Mouse (Mus musculus): ENCODE data around the gene Wdr60. TPM values are rescaled to one million over a fixed set of nuclear protein-coding genes. Genes with fewer than 3 reads are reported as not detected.

Wdr60 gene
- polyA plus RNA-seq, 1 experiment: 4.5 TPM

DNA sequence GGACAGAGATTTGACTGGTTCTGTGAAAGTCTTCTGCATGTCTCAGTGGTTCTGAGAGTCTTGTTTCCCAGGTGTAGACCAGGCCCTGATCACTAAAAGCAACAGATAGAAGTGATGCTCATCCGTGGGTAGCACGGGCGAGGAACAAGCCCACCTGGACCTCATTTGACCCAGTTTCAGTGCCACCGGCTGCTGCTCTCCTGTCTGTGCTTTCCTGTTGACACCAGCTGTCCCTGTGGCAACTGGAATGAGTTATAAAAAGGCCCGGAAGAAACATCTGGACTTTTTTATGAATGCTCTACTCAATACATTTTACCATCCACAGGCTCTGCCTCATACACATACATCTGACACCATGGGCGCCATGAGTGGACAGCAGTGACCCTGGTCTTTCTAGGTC, 64.0 kb downstream of the Wdr60 start:
- Histone ChIP-seq H3K36me3 (ENCODE audit: control insufficient read depth, insufficient read depth) (no peaks in the 10 kb centered on the region), H3K4me3 (no peak overlapping the region), H3K4me2 (ENCODE audit: low read depth) (no peak overlapping the region), H3K27me3 (ENCODE audit: control insufficient read depth, insufficient read depth, insufficient read length) (no peaks in the 10 kb centered on the region), H3K79me2 (ENCODE audit: control insufficient read depth, insufficient read depth) (no peaks in the 10 kb centered on the region), H3ac (ENCODE audit: control insufficient read depth, insufficient read length) (no peak overlapping the region)
- TF ChIP-seq MYOD1 (IDR thresholded peaks at IDR 0.05; ENCODE audit: control insufficient read depth in 1 of 3, insufficient read length in 2 of 3, low read depth in 2 of 3) (peak in 1 of 3 experiments; percentile 5), MYOG (IDR thresholded peaks at IDR 0.05; ENCODE audit: control insufficient read depth in 1 of 3, insufficient read depth in 1 of 3, insufficient read length in 2 of 3, low read depth in 2 of 3) (no peak)

GRCm38 (mm10) chr12:116196221-116196620, 66.6 kb downstream of the Wdr60 start:
- H3K27me3 ChIP-seq (ENCODE audit: control insufficient read depth, insufficient read depth, insufficient read length): no peaks in the 10 kb centered on the region
- no peak overlapping the region for H3ac ChIP-seq (ENCODE audit: control insufficient read depth, insufficient read length)
- no peaks in the 10 kb centered on the region for H3K36me3 ChIP-seq (ENCODE audit: control insufficient read depth, insufficient read depth)
- H3K4me2 ChIP-seq (ENCODE audit: low read depth): no peak overlapping the region
- H3K79me2 ChIP-seq (ENCODE audit: control insufficient read depth, insufficient read depth): no peaks in the 10 kb centered on the region
- H3K4me3 ChIP-seq: no peak overlapping the region
- TF ChIP-seq CEBPB (IDR thresholded peaks at IDR 0.05; ENCODE audit: insufficient read depth, poor library complexity, severe bottlenecking) (no peak), MYOD1 (IDR thresholded peaks at IDR 0.05; ENCODE audit: control insufficient read depth in 1 of 3, insufficient read length in 2 of 3, low read depth in 2 of 3) (no peak), POLR2AphosphoS2 (IDR thresholded peaks at IDR 0.05; ENCODE audit: insufficient read length, low read depth) (no peak), USF1 (IDR thresholded peaks at IDR 0.05; ENCODE audit: low read depth) (no peak), MAX (IDR thresholded peaks at IDR 0.05; ENCODE audit: low read depth) (no peak), REST (IDR thresholded peaks at IDR 0.05; ENCODE audit: insufficient read depth, insufficient read length) (no peak), E2F4 (IDR thresholded peaks at IDR 0.05; ENCODE audit: insufficient read depth) (no peak), MYOG (IDR thresholded peaks at IDR 0.05; ENCODE audit: control insufficient read depth in 1 of 3, insufficient read depth in 1 of 3, insufficient read length in 2 of 3, low read depth in 2 of 3) (no peak), POLR2A (IDR thresholded peaks at IDR 0.05; ENCODE audit: insufficient read length, low read depth) (no peak), SRF (IDR thresholded peaks at IDR 0.05; ENCODE audit: control insufficient read depth, insufficient read length, low read depth) (no peak)

DNA sequence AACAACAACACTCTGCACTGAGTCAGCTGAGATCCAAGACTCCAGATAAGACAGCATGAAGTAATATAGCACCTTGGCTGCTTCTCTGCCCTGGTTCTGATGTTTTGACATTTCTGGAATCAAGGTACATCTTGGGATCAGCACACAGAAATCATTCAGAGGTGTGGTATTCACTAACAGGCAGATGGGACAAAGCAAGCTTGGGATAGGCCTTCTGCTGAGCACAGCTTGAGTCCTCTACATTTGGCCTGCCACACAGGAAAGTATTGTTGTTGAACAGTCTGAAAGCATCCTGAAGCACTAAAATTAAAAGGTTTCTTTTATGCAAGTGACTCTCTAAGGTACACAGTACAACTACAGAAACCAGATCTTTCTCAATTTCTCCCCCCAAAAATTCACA, 68.2 kb downstream of the Wdr60 start:
- Histone ChIP-seq H3K4me3 (no peak overlapping the region), H3ac (ENCODE audit: control insufficient read depth, insufficient read length) (no peak overlapping the region), H3K4me2 (ENCODE audit: low read depth) (no peak overlapping the region), H3K36me3 (ENCODE audit: control insufficient read depth, insufficient read depth) (no peaks in the 10 kb centered on the region), H3K79me2 (ENCODE audit: control insufficient read depth, insufficient read depth) (no peaks in the 10 kb centered on the region), H3K27me3 (ENCODE audit: control insufficient read depth, insufficient read depth, insufficient read length) (no peaks in the 10 kb centered on the region)
- TF ChIP-seq POLR2A (IDR thresholded peaks at IDR 0.05; ENCODE audit: insufficient read length, low read depth) (no peak), CEBPB (IDR thresholded peaks at IDR 0.05; ENCODE audit: insufficient read depth, poor library complexity, severe bottlenecking) (no peak), MYOD1 (IDR thresholded peaks at IDR 0.05; ENCODE audit: control insufficient read depth in 1 of 3, insufficient read length in 2 of 3, low read depth in 2 of 3) (no peak), USF1 (IDR thresholded peaks at IDR 0.05; ENCODE audit: low read depth) (no peak), MAX (IDR thresholded peaks at IDR 0.05; ENCODE audit: low read depth) (no peak), MYOG (IDR thresholded peaks at IDR 0.05; ENCODE audit: control insufficient read depth in 1 of 3, insufficient read depth in 1 of 3, insufficient read length in 2 of 3, low read depth in 2 of 3) (no peak)

DNA sequence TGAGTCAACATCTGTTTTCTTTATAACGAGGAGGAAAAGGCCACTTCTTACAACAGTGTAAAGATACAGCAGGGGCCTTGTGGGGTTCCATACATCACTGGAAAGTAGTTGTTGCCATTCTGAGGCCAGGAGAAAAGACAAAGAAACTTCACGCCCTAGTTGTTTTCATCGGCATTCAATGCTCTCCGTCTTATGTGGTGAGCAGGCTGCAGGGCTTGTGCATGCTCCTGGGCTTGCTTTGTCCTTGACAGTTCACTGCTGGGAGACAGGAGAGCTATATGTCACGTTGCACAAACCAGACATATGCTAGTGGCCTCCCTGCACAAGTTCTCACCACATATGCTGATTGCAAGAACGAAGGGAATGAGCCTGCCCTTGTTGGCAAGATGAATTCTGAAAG, 68.9 kb downstream of the Wdr60 start:
- H3ac ChIP-seq (ENCODE audit: control insufficient read depth, insufficient read length): no peak overlapping the region
- no peaks in the 10 kb centered on the region for H3K27me3 ChIP-seq (ENCODE audit: control insufficient read depth, insufficient read depth, insufficient read length)
- no peak overlapping the region for H3K4me2 ChIP-seq (ENCODE audit: low read depth)
- no peak overlapping the region for H3K4me3 ChIP-seq
- H3K36me3 ChIP-seq (ENCODE audit: control insufficient read depth, insufficient read depth): no peaks in the 10 kb centered on the region
- no peaks in the 10 kb centered on the region for H3K79me2 ChIP-seq (ENCODE audit: control insufficient read depth, insufficient read depth)
- TF ChIP-seq TCF3 (IDR thresholded peaks at IDR 0.05; ENCODE audit: insufficient read length, low read depth) (no peak), REST (IDR thresholded peaks at IDR 0.05; ENCODE audit: insufficient read depth, insufficient read length) (no peak), USF1 (IDR thresholded peaks at IDR 0.05; ENCODE audit: low read depth) (no peak)

GRCm38 (mm10) chr12:116183212-116183935, 79.4 kb downstream of the Wdr60 start:
- Histone ChIP-seq H3K27me3 (ENCODE audit: control insufficient read depth, insufficient read depth, insufficient read length) (no peaks in the 10 kb centered on the region), H3K4me2 (ENCODE audit: low read depth) (no peak overlapping the region), H3K4me3 (no peak overlapping the region), H3ac (ENCODE audit: control insufficient read depth, insufficient read length) (no peak overlapping the region), H3K79me2 (ENCODE audit: control insufficient read depth, insufficient read depth) (no peaks in the 10 kb centered on the region), H3K36me3 (ENCODE audit: control insufficient read depth, insufficient read depth) (no peaks in the 10 kb centered on the region)
- TF ChIP-seq POLR2A (IDR thresholded peaks at IDR 0.05; ENCODE audit: insufficient read length, low read depth): no peak
- TF ChIP-seq CEBPB (IDR thresholded peaks at IDR 0.05; ENCODE audit: insufficient read depth, poor library complexity, severe bottlenecking): no peak
- no peak for TF ChIP-seq MYOG (IDR thresholded peaks at IDR 0.05; ENCODE audit: control insufficient read depth in 1 of 3, insufficient read depth in 1 of 3, insufficient read length in 2 of 3, low read depth in 2 of 3)
- TF ChIP-seq POLR2AphosphoS2 (IDR thresholded peaks at IDR 0.05; ENCODE audit: insufficient read length, low read depth): no peak
- no peak for TF ChIP-seq TCF12 (IDR thresholded peaks at IDR 0.05; ENCODE audit: insufficient read depth, poor library complexity, severe bottlenecking)
- no peak for TF ChIP-seq MAX (IDR thresholded peaks at IDR 0.05; ENCODE audit: low read depth)
- no peak for TF ChIP-seq USF1 (IDR thresholded peaks at IDR 0.05; ENCODE audit: low read depth)
- no peak for TF ChIP-seq SRF (IDR thresholded peaks at IDR 0.05; ENCODE audit: control insufficient read depth, insufficient read length, low read depth)
- TF ChIP-seq E2F4 (IDR thresholded peaks at IDR 0.05; ENCODE audit: insufficient read depth): no peak
- TF ChIP-seq REST (IDR thresholded peaks at IDR 0.05; ENCODE audit: insufficient read depth, insufficient read length): no peak
- TF ChIP-seq TCF3 (IDR thresholded peaks at IDR 0.05; ENCODE audit: insufficient read length, low read depth): no peak
- TF ChIP-seq MYOD1 (IDR thresholded peaks at IDR 0.05; ENCODE audit: control insufficient read depth in 1 of 3, insufficient read length in 2 of 3, low read depth in 2 of 3): no peak
